Mouse (Mus musculus) MEL (cell line): Measurements from ENCODE around the gene Casp6. TPM values are rescaled to one million over a fixed set of nuclear protein-coding genes. Genes with fewer than 3 reads are reported as not detected.

ENCODE experiments used
- DNase-seq: peaks from one replicate; pipeline ENCODE4 v3.0.0; 2011; ENCODE audit warnings: low read depth, low spot score
- H3K27ac ChIP-seq: 2 replicates; pipeline ENCODE4 v1.5.1; 2012; ENCODE audit warnings: low read depth, mild to moderate bottlenecking, control low read depth, low read length, moderate library complexity; ENCODE audit not compliant: control insufficient read depth
- H3K27me3 ChIP-seq, 2 experiments: fragments of 150-350 bp in 1 of 2; sonication (generic) in 1 of 2; 2 replicates each; pipeline ENCODE4 v1.6.1; 2012; ENCODE audit warnings: low read length in 2 of 2, mild to moderate bottlenecking in 2 of 2, improper control_type of control experiment in 1 of 2, moderate library complexity in 1 of 2; ENCODE audit not compliant: insufficient read depth in 2 of 2, control insufficient read depth in 1 of 2
- H3K36me3 ChIP-seq, 2 experiments: 2 replicates each; pipeline ENCODE4 v1.6.1; 2012 to 2014; ENCODE audit warnings: low read length in 2 of 2, improper control_type of control experiment in 1 of 2, inconsistent platforms in 1 of 2, mild to moderate bottlenecking in 1 of 2; ENCODE audit not compliant: insufficient read depth in 2 of 2, control insufficient read depth in 1 of 2
- H3K4me1 ChIP-seq, 2 experiments: fragments of 150-350 bp in 1 of 2; sonication (generic) in 1 of 2; 2 replicates each; pipeline ENCODE4 v1.6.1; 2012; ENCODE audit warnings: low read length in 2 of 2, improper control_type of control experiment in 1 of 2, mild to moderate bottlenecking in 1 of 2; ENCODE audit not compliant: insufficient read depth in 2 of 2, control insufficient read depth in 1 of 2
- H3K4me3 ChIP-seq, 2 experiments: fragments of 150-350 bp in 1 of 2; sonication (generic) in 1 of 2; 2 replicates each; pipeline ENCODE4 v1.5.1; 2012; ENCODE audit warnings: low read depth in 2 of 2, low read length in 2 of 2, mild to moderate bottlenecking in 2 of 2, moderate library complexity in 2 of 2, control low read depth in 1 of 2, improper control_type of control experiment in 1 of 2; ENCODE audit not compliant: control insufficient read depth in 1 of 2, insufficient read depth in 1 of 2
- H3K79me2 ChIP-seq: 2 replicates; pipeline ENCODE4 v1.6.1; 2012; ENCODE audit warnings: mild to moderate bottlenecking, low read length, moderate library complexity; ENCODE audit not compliant: control insufficient read depth, poor library complexity, insufficient read depth
- H3K9ac ChIP-seq: 2 replicates; pipeline ENCODE4 v1.6.1; 2012; ENCODE audit warnings: low read depth, mild to moderate bottlenecking, control low read depth, low read length, moderate library complexity; ENCODE audit not compliant: control insufficient read depth, poor library complexity, severe bottlenecking
- H3K9me3 ChIP-seq: fragments of 150-350 bp; sonication (generic); replicated peaks from 2 replicates; pipeline ENCODE4 v1.6.1; 2012; ENCODE audit warnings: mild to moderate bottlenecking, low read length, improper control_type of control experiment, moderate library complexity; ENCODE audit not compliant: insufficient read depth
- BHLHE40 ChIP-seq: IDR thresholded peaks from 2 replicates; pipeline ENCODE4 v1.6.1; 2012; ENCODE audit warnings: low read depth, mild to moderate bottlenecking, inconsistent platforms, low read length, improper control_type of control experiment, borderline replicate concordance
- CTCF ChIP-seq, 3 experiments: IDR thresholded peaks in 2 of 3; conservative IDR thresholded peaks in 1 of 3; 2 replicates each; pipeline ENCODE4 v1.5.1; 2011 to 2012; ENCODE audit warnings: low read length in 3 of 3, low read depth in 2 of 3, mild to moderate bottlenecking in 2 of 3, improper control_type of control experiment in 1 of 3, inconsistent platforms in 1 of 3, mixed read lengths in 1 of 3, moderate library complexity in 1 of 3; ENCODE audit not compliant: control insufficient read depth in 1 of 3, insufficient read depth in 1 of 3, poor library complexity in 1 of 3, severe bottlenecking in 1 of 3
- E2F4 ChIP-seq: IDR thresholded peaks from 2 replicates; pipeline ENCODE4 v1.6.1; 2011; ENCODE audit warnings: low read depth, low read length, improper control_type of control experiment, borderline replicate concordance
- EP300 ChIP-seq, 2 experiments: IDR thresholded peaks; 2 replicates each; pipeline ENCODE4 v1.6.1; 2011; ENCODE audit warnings: improper control_type of control experiment in 2 of 2, low read length in 2 of 2, low read depth in 1 of 2, mild to moderate bottlenecking in 1 of 2
- GABPA ChIP-seq: IDR thresholded peaks from 2 replicates; pipeline ENCODE4 v1.6.1; 2012; ENCODE audit warnings: low read depth, mild to moderate bottlenecking, inconsistent platforms, low read length, improper control_type of control experiment, moderate library complexity
- HCFC1 ChIP-seq: IDR thresholded peaks from 2 replicates; pipeline ENCODE4 v1.6.1; 2012; ENCODE audit warnings: low read depth, mild to moderate bottlenecking, inconsistent platforms, low read length, improper control_type of control experiment, moderate library complexity
- MAFK ChIP-seq: IDR thresholded peaks from 2 replicates; pipeline ENCODE4 v1.6.1; 2011; ENCODE audit warnings: low read depth, mild to moderate bottlenecking, low read length, improper control_type of control experiment, borderline replicate concordance
- MXI1 ChIP-seq: IDR thresholded peaks from 2 replicates; pipeline ENCODE4 v1.6.1; 2011; ENCODE audit warnings: mild to moderate bottlenecking, low read depth, low read length, improper control_type of control experiment
- MYB ChIP-seq: IDR thresholded peaks from 2 replicates; pipeline ENCODE4 v1.6.1; 2011; ENCODE audit warnings: mild to moderate bottlenecking, low read depth, low read length, improper control_type of control experiment
- MYC ChIP-seq: IDR thresholded peaks from 2 replicates; pipeline ENCODE4 v1.6.1; 2011; ENCODE audit warnings: low read depth, mild to moderate bottlenecking, low read length, improper control_type of control experiment, moderate library complexity
- POLR2AphosphoS2 ChIP-seq: IDR thresholded peaks from 2 replicates; pipeline ENCODE4 v1.6.1; 2011; ENCODE audit warnings: low read length, improper control_type of control experiment
- POLR2AphosphoS5 ChIP-seq: IDR thresholded peaks from 2 replicates; pipeline ENCODE4 v1.6.1; 2012; ENCODE audit warnings: low read depth, borderline replicate concordance, mild to moderate bottlenecking, inconsistent platforms, low read length, moderate library complexity, mixed read lengths
- RAD21 ChIP-seq: IDR thresholded peaks from 2 replicates; pipeline ENCODE4 v1.6.1; 2011; ENCODE audit warnings: mild to moderate bottlenecking, low read depth, low read length, improper control_type of control experiment
- SIN3A ChIP-seq: IDR thresholded peaks from 2 replicates; pipeline ENCODE4 v1.6.1; 2012; ENCODE audit warnings: low read length, improper control_type of control experiment, inconsistent platforms
- SMC3 ChIP-seq: IDR thresholded peaks from 2 replicates; pipeline ENCODE4 v1.6.1; 2011; ENCODE audit warnings: low read depth, low read length, improper control_type of control experiment
- TAL1 ChIP-seq: IDR thresholded peaks from 2 replicates; pipeline ENCODE4 v1.6.1; 2012; ENCODE audit warnings: mild to moderate bottlenecking, inconsistent platforms, low read length, moderate library complexity, mixed read lengths
- TBP ChIP-seq: IDR thresholded peaks from 2 replicates; pipeline ENCODE4 v1.8.0; 2011; ENCODE audit warnings: low read depth, low read length, improper control_type of control experiment
- UBTF ChIP-seq: IDR thresholded peaks from 2 replicates; pipeline ENCODE4 v1.6.1; 2012; ENCODE audit warnings: low read depth, mild to moderate bottlenecking, inconsistent platforms, low read length, improper control_type of control experiment, moderate library complexity, borderline replicate concordance; ENCODE audit not compliant: insufficient read depth
- USF1 ChIP-seq: IDR thresholded peaks from 2 replicates; pipeline ENCODE4 v1.6.1; 2014; ENCODE audit warnings: low read depth, mild to moderate bottlenecking, inconsistent platforms, low read length, improper control_type of control experiment, moderate library complexity
- USF2 ChIP-seq, 2 experiments: IDR thresholded peaks; 2 replicates each; pipeline ENCODE4 v1.6.1; 2011 to 2012; ENCODE audit warnings: improper control_type of control experiment in 2 of 2, low read length in 2 of 2, borderline replicate concordance in 1 of 2, inconsistent platforms in 1 of 2, low read depth in 1 of 2, mild to moderate bottlenecking in 1 of 2; ENCODE audit not compliant: insufficient read depth in 1 of 2
- ZMIZ1 ChIP-seq: IDR thresholded peaks from 2 replicates; pipeline ENCODE4 v1.6.1; 2012; ENCODE audit warnings: low read depth, mild to moderate bottlenecking, inconsistent platforms, low read length, improper control_type of control experiment, moderate library complexity
- polyA plus RNA-seq, 2 experiments: library from polyadenylated mRNA; stranded (reverse) in 1 of 2; unstranded in 1 of 2; fragments of >175 nt in 1 of 2; fragments of >200 nt in 1 of 2; gene quantifications; 2 replicates each; pipeline versions ENCODE4 v1.2.1 to v1.2.4; 2012; ENCODE audit warnings: low replicate concordance in 2 of 2, low read depth in 1 of 2; ENCODE audit not compliant: insufficient read length in 2 of 2, insufficient read depth in 1 of 2, missing spikeins in 1 of 2
- total RNA-seq: library from RNA; depleted of rRNA; stranded (reverse); fragments of 300-350 nt; gene quantifications from 2 replicates; pipeline ENCODE4 v1.2.3, GENCODE M21; 2012

Casp6 gene
- total and polyA plus RNA-seq, 3 experiments, result 8.7 to 34.2 TPM; not detected in 1

DNA sequence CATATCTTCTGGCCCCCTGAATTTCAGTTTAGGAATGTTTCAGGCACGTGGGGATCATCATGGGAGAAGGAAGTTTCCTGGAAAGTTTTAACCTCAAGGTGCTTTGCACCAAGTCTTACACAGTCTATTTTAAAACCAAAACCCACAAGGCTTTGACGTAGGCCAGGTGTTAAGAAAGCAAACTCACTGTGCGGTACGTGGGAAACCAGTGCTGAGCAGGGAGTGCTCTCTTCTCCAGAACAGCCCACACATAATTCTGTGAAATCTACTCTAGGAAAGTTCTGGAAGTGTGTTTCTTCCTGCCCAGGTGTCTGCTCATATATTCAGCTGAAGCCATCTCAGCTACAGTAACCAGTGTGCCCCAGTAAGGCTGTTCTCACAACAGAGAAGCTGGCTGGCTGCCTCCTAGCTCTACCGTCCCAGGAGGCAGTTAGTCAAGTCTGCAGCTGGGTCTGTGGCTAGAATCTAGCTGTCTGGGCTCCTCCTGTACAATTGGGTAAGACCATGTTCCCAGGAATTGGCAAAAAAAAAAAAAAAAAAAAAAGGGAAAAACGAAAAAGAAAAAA is 29.1 kb downstream of the Casp6 start:
- Histone ChIP-seq H3K4me3 (no peak overlapping the region), H3K36me3 (no peaks in the 10 kb centered on the region), H3K27me3 (no peaks in the 10 kb centered on the region), H3K9me3 (no peaks in the 10 kb centered on the region), H3K27ac (no peak overlapping the region), H3K9ac (no peak overlapping the region), H3K4me1 (no peaks in the 10 kb centered on the region), H3K79me2 (no peaks in the 10 kb centered on the region)
- no peak for DNase-seq
- TF ChIP-seq BHLHE40 (no peak), GABPA (no peak), RAD21 (no peak), MYB (no peak), POLR2AphosphoS2 (no peak), TBP (no peak), MXI1 (no peak), USF1 (no peak), EP300 (IDR thresholded peaks at IDR 0.05; ENCODE audit: low read depth in 1 of 2, low read length in 2 of 2) (no peak)

DNA sequence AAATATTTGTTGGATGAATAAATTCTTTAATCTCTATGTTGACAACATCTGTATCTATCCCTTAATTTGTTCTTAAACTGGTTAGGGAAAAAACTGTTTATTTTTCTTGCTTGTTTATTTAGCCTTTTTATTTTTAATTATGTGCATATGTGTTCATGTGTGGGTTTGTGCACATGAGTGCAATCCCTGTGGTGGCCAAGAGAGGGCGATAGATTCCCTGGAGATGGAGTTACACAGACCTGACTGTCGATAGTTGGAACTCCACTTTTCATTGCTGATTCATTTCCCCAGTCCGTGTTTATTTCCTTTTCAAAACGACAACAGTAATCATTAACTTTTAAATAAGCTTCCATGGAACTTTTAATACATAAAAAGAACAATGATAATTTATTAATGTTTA is 31.2 kb downstream of the Casp6 start:
- Histone ChIP-seq H3K4me1 (no peaks in the 10 kb centered on the region), H3K9me3 (no peaks in the 10 kb centered on the region), H3K27me3 (no peaks in the 10 kb centered on the region), H3K27ac (no peak overlapping the region), H3K9ac (no peak overlapping the region), H3K4me3 (no peak overlapping the region), H3K79me2 (no peaks in the 10 kb centered on the region), H3K36me3 (no peaks in the 10 kb centered on the region)
- DNase-seq, result peak; percentile 53
- TF ChIP-seq MYC (no peak), POLR2AphosphoS2 (no peak), MAFK (no peak), UBTF (no peak), TAL1 (no peak), ZMIZ1 (no peak), USF2 (IDR thresholded peaks at IDR 0.05; ENCODE audit: borderline replicate concordance in 1 of 2, insufficient read depth in 1 of 2, low read depth in 1 of 2, low read length in 2 of 2) (no peak), E2F4 (no peak), SMC3 (peak; percentile 64), RAD21 (peak; percentile 61), CTCF (IDR thresholded peaks at IDR 0.05 in 2 of 3, conservative IDR thresholded peaks at IDR 0.05 in 1 of 3; ENCODE audit: control insufficient read depth in 1 of 3, insufficient read depth in 1 of 3, low read depth in 2 of 3, low read length in 3 of 3, poor library complexity in 1 of 3, severe bottlenecking in 1 of 3) (peak; percentile 58 to 68 (median 63)), POLR2AphosphoS5 (no peak), HCFC1 (no peak), SIN3A (no peak), GABPA (no peak)
